ENCODE assay signal across 8 mouse cellular contexts in the genomic region with DNA sequence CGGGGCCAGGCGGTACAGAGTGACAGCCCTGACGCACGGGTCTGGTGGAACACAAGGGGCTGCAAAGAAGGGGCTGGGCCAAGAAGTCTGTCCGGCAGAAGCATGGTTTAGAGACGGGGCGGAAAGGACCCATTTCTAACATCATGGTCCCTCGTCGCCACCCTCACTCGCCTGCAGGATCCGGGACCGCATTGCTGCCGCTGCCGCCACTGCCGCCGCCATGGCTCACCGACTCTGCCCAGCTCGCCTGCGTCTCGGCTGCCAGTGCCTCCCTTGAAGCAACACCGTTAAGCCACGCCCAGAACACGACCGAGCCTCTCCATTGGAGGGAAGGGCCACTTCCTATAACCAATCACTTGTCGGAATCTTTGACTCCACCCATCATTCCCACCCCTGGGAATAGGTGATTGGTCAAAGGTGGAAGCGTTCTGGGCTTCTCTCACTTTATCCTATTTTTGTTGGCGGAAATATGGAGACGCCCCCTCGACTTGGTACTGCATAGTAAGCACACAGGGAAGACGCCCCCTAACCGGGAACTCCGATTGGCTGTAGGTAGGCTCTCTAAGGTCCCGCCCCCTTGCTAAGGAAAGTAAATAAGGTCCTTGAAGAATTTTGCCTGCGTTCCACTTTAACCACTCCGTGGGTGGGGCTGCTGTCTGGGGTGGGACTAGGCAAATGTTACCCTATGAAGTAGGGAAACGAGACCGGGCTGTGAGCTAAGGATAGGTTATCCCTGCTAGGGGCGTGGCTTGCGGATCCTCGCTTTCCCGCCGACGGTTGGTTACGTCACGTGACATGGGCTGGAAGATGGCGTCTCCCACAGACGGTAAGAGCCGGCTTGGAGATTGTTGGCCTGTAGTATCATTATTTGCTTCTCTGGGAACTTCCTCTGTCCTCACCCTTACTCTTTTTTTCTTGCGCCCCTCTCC. TPM values are rescaled to one million over a fixed set of nuclear protein-coding genes. Genes with fewer than 3 reads are reported as not detected.
A peak's percentile ranks its signal among the peaks of the same experiment; 100 is the strongest.
DNase-seq lines count a peak whose midpoint lies in the region; ATAC-seq and TF ChIP-seq lines count a peak whose summit lies in the region.

A gene (minus strand): TSS at position 287 of the 929 bp plus-strand sequence.
A gene (plus strand): TSS at position 705 of the 929 bp plus-strand sequence.

- WGBS in forebrain, embryonic 12.5 days, result under 1% methylated on average over 49 of the region's 49 CpGs
- under 1% methylated on average over 48 of the region's 49 CpGs for WGBS in heart, postnatal 0 days
- WGBS in liver, embryonic 16.5 days (ENCODE audit: insufficient replicate concordance), result under 1% methylated on average over 49 of the region's 49 CpGs
- under 1% methylated on average over 49 of the region's 49 CpGs for WGBS in neural tube, embryonic 13.5 days

- peaks cover 23% of the 10 kb centered on the region for H3K4me1 ChIP-seq in E14TG2a.4 (replicated peaks; ENCODE audit: low read depth, low read length)
- peaks cover 21% of the 10 kb centered on the region for H3K4me1 ChIP-seq in forebrain, embryonic 12.5 days
- peaks cover 21% of the 10 kb centered on the region for H3K4me1 ChIP-seq in heart, postnatal 0 days (ENCODE audit: control insufficient read depth, insufficient read depth)
- H3K4me1 ChIP-seq in liver, embryonic 16.5 days (ENCODE audit: control insufficient read depth, low read depth, low read length), result peaks cover 22% of the 10 kb centered on the region
- peaks cover 22% of the 10 kb centered on the region for H3K4me1 ChIP-seq in neural tube, embryonic 13.5 days (replicated peaks)
- peaks cover 4% of the 10 kb centered on the region for H3K4me1 ChIP-seq in testis, adult 2 months (ENCODE audit: control insufficient read depth, insufficient read depth, low read length)

- peak; percentile 99 for ATAC-seq in forebrain, embryonic 12.5 days (ENCODE audit: low FRiP score)
- ATAC-seq in heart, postnatal 0 days (ENCODE audit: insufficient read depth, low read depth), result peak; percentile 95
- peak; percentile 94 for ATAC-seq in liver, embryonic 16.5 days (ENCODE audit: low read depth)
- ATAC-seq in neural tube, embryonic 13.5 days (ENCODE audit: low read depth), result peak; percentile 99

- peak within 1 kb of the TSS; percentile 50; the same call in 1 of the 2 replicates for H3K27ac ChIP-seq in forebrain, embryonic 12.5 days
- H3K27ac ChIP-seq in heart, postnatal 0 days (ENCODE audit: low read depth), result peak within 1 kb of the TSS; percentile 96
- peak within 1 kb of the TSS; percentile 87 for H3K27ac ChIP-seq in liver, embryonic 16.5 days (ENCODE audit: low read length)
- peak within 1 kb of the TSS; percentile 78 for H3K27ac ChIP-seq in neural tube, embryonic 13.5 days (replicated peaks)
- H3K27ac ChIP-seq in testis, adult 2 months (ENCODE audit: control insufficient read depth, insufficient read depth, low read depth, low read length), result peak within 1 kb of the TSS; percentile 91

- peak; percentile 98 for TF ChIP-seq POLR2A in testis, adult 2 months (IDR thresholded peaks at IDR 0.05; ENCODE audit: control insufficient read depth, low read depth, low read length)

- H3K9me3 ChIP-seq in E14TG2a.4 (ENCODE audit: low read length), result no peaks in the 10 kb centered on the region
- H3K9me3 ChIP-seq in forebrain, embryonic 12.5 days, result no peaks in the 10 kb centered on the region
- no peaks in the 10 kb centered on the region for H3K9me3 ChIP-seq in heart, postnatal 0 days (replicated peaks; ENCODE audit: control insufficient read depth, low read length)
- no peaks in the 10 kb centered on the region for H3K9me3 ChIP-seq in liver, embryonic 16.5 days (replicated peaks; ENCODE audit: control insufficient read depth, low read length)
- no peaks in the 10 kb centered on the region for H3K9me3 ChIP-seq in neural tube, embryonic 13.5 days

- no peak for TF ChIP-seq CTCF in E14TG2a.4 (conservative IDR thresholded peaks at IDR 0.05; ENCODE audit: low read length)
- TF ChIP-seq CTCF in heart, postnatal 0 days (IDR thresholded peaks at IDR 0.05; ENCODE audit: low read depth), result no peak
- TF ChIP-seq CTCF in testis, adult 2 months (IDR thresholded peaks at IDR 0.05; ENCODE audit: control insufficient read depth, insufficient read depth, insufficient replicate concordance, low read depth, low read length), result peak; percentile 20; the same call in 1 of the 2 replicates

- peak within 1 kb of the TSS; percentile 99 for H3K4me3 ChIP-seq in E14TG2a.4 (replicated peaks; ENCODE audit: low read length)
- H3K4me3 ChIP-seq in forebrain, embryonic 12.5 days (replicated peaks), result peak within 1 kb of the TSS; percentile 68
- peak within 1 kb of the TSS; percentile 65 for H3K4me3 ChIP-seq in heart, postnatal 0 days (ENCODE audit: low read depth, low read length)
- peak within 1 kb of the TSS; percentile 91 for H3K4me3 ChIP-seq in liver, embryonic 16.5 days (ENCODE audit: low read depth, low read length)
- H3K4me3 ChIP-seq in neural tube, embryonic 13.5 days, result peak within 1 kb of the TSS; percentile 78
- H3K4me3 ChIP-seq in testis, adult 2 months (ENCODE audit: control insufficient read depth, low read depth, low read length), result peak within 1 kb of the TSS; percentile 93

- peaks cover 20% of the 10 kb centered on the region for H3K36me3 ChIP-seq in E14TG2a.4 (ENCODE audit: insufficient read depth, low read length)
- H3K36me3 ChIP-seq in forebrain, embryonic 12.5 days (replicated peaks), result 0 out of 2 replicates have a peak, but pooled peaks cover 3% of the 10 kb centered on the region
- no peaks in the 10 kb centered on the region for H3K36me3 ChIP-seq in heart, postnatal 0 days (replicated peaks; ENCODE audit: control insufficient read depth, insufficient read depth, low read length)
- H3K36me3 ChIP-seq in liver, embryonic 16.5 days (ENCODE audit: control insufficient read depth, insufficient read depth), result no peaks in the 10 kb centered on the region
- H3K36me3 ChIP-seq in neural tube, embryonic 13.5 days, result no peaks in the 10 kb centered on the region
- no peaks in the 10 kb centered on the region for H3K36me3 ChIP-seq in testis, adult 2 months (ENCODE audit: control insufficient read depth, insufficient read depth, low read length)

- peak; percentile 100 for DNase-seq in c-Kit-positive CD71-positive TER-119-positive erythroid progenitor cells, embryonic 14.5 days (ENCODE audit: low spot score)
- DNase-seq in heart, postnatal 0 days (ENCODE audit: low spot score), result peak; percentile 100
- peak; percentile 96 to 98 for DNase-seq in kidney, postnatal 4 days

- TF ChIP-seq EP300 in heart, postnatal 0 days (IDR thresholded peaks at IDR 0.05; ENCODE audit: low read depth), result peak; percentile 83

- H3K27me3 ChIP-seq in E14TG2a.4 (ENCODE audit: insufficient read depth, low read length), result peaks cover 7% of the 10 kb centered on the region; the same call in 1 of the 2 replicates
- peaks cover 10% of the 10 kb centered on the region; the same call in 1 of the 2 replicates for H3K27me3 ChIP-seq in forebrain, embryonic 12.5 days
- no peaks in the 10 kb centered on the region for H3K27me3 ChIP-seq in heart, postnatal 0 days (ENCODE audit: control insufficient read depth, insufficient read depth, low read length)
- H3K27me3 ChIP-seq in liver, embryonic 16.5 days (ENCODE audit: control insufficient read depth, insufficient read depth, low read depth, low read length), result no peaks in the 10 kb centered on the region; the same call in 1 of the 2 replicates
- H3K27me3 ChIP-seq in neural tube, embryonic 13.5 days, result peaks cover 22% of the 10 kb centered on the region
- no peaks in the 10 kb centered on the region for H3K27me3 ChIP-seq in testis, adult 2 months (ENCODE audit: control insufficient read depth, insufficient read depth, low read length)

- H3K4me2 ChIP-seq in forebrain, embryonic 12.5 days, result peak within 1 kb of the TSS; percentile 96
- H3K4me2 ChIP-seq in heart, postnatal 0 days (ENCODE audit: low read depth, low read length), result peak within 1 kb of the TSS; percentile 72
- H3K4me2 ChIP-seq in liver, embryonic 16.5 days (ENCODE audit: low read depth, low read length), result peak within 1 kb of the TSS; percentile 76
- peak within 1 kb of the TSS; percentile 96 for H3K4me2 ChIP-seq in neural tube, embryonic 13.5 days

- H3K9ac ChIP-seq in forebrain, embryonic 12.5 days, result peak within 1 kb of the TSS; percentile 65
- peak within 1 kb of the TSS; percentile 72 for H3K9ac ChIP-seq in heart, postnatal 0 days (replicated peaks; ENCODE audit: low read depth, low read length)
- H3K9ac ChIP-seq in liver, embryonic 16.5 days (ENCODE audit: low read depth, low read length), result peak within 1 kb of the TSS; percentile 76
- peak within 1 kb of the TSS; percentile 83 for H3K9ac ChIP-seq in neural tube, embryonic 13.5 days

RNA-seq across cellular contexts. Expression of the first gene that starts in this region (rescaled TPM):
- 26.6 and 26.8 TPM in 2 replicates for polyA plus RNA-seq in forebrain, embryonic 12.5 days (2016; fragmentation: Nextera tagmentation; extraction: Ambion mirVana)
- 80.0 and 80.1 TPM in 2 replicates for total RNA-seq in heart, postnatal 0 days (2014; rRNA removed; ENCODE audit: low replicate concordance)
- 71.9 and 74.9 TPM in 2 replicates for polyA plus RNA-seq in heart, postnatal 0 days (2015; fragmentation: Nextera tagmentation; extraction: Ambion mirVana)
- 49.3 and 55.5 TPM in 2 replicates for polyA plus RNA-seq in liver, embryonic 16.5 days (2015; fragmentation: Nextera tagmentation; extraction: Ambion mirVana)
- 31.5 and 31.9 TPM in 2 replicates for polyA plus RNA-seq in neural tube, embryonic 13.5 days (2015; fragmentation: Nextera tagmentation; extraction: Ambion mirVana)
- polyA plus RNA-seq in testis, adult 2 months (2012; rRNA removed), result 11.2 and 13.7 TPM in 2 replicates

RNA-seq across cellular contexts. Expression of the second gene that starts in this region (rescaled TPM):
- polyA plus RNA-seq in forebrain, embryonic 12.5 days (2016; fragmentation: Nextera tagmentation; extraction: Ambion mirVana), result 37.5 and 39.2 TPM in 2 replicates
- total RNA-seq in heart, postnatal 0 days (2014; rRNA removed; ENCODE audit: low replicate concordance), result 11.1 and 23.7 TPM in 2 replicates
- 12.4 and 14.3 TPM in 2 replicates for polyA plus RNA-seq in heart, postnatal 0 days (2015; fragmentation: Nextera tagmentation; extraction: Ambion mirVana)
- polyA plus RNA-seq in liver, embryonic 16.5 days (2015; fragmentation: Nextera tagmentation; extraction: Ambion mirVana), result 10.7 and 11.8 TPM in 2 replicates
- 31.7 and 33.6 TPM in 2 replicates for polyA plus RNA-seq in neural tube, embryonic 13.5 days (2015; fragmentation: Nextera tagmentation; extraction: Ambion mirVana)
- polyA plus RNA-seq in testis, adult 2 months (2012; rRNA removed), result 17.1 and 26.5 TPM in 2 replicates

Comparison
In these comparisons a context has a peak if more than half of its experiments do, and no peak if none do; other contexts are left out.
1. Peak in every context shown above with its lines: DNase-seq, ATAC-seq, H3K4me3 ChIP-seq and H3K27ac ChIP-seq.